Mouse (Mus musculus): ENCODE measurements around the gene Hemgn.

- no peak for TF ChIP-seq MYOG (IDR thresholded peaks at IDR 0.05; ENCODE audit: control insufficient read depth, extremely low read depth, insufficient read length)
- no peak for TF ChIP-seq CTCF (IDR thresholded peaks at IDR 0.05; ENCODE audit: control insufficient read depth, insufficient read depth, insufficient read length)
- no peak for TF ChIP-seq USF1 (IDR thresholded peaks at IDR 0.05; ENCODE audit: low read depth)
- no peak for TF ChIP-seq MAX (IDR thresholded peaks at IDR 0.05)
- no peak for TF ChIP-seq FOSL1 (IDR thresholded peaks at IDR 0.05; ENCODE audit: insufficient read depth, low read length, poor library complexity, severe bottlenecking)
- TF ChIP-seq MYOD1 (IDR thresholded peaks at IDR 0.05; ENCODE audit: control insufficient read depth, insufficient read length, low read depth) = no peak
Observed at GRCm38 (mm10) chr4:46448886-46449285, 35.6 kb upstream of the Hemgn start.

Data from C2C12 (cell line).